Mouse (Mus musculus) cerebellum, adult 2 months (tissue): Measurements from ENCODE around the gene H60b.

ENCODE experiments used
- CTCF ChIP-seq: fragments of 200-500 bp; IDR thresholded peaks from 2 replicates; pipeline ENCODE4 v1.5.1; 2011; ENCODE audit warnings: low read depth, mild to moderate bottlenecking, control low read depth, low read length, moderate library complexity, borderline replicate concordance; ENCODE audit not compliant: insufficient read depth
- POLR2A ChIP-seq: fragments of 200-500 bp; IDR thresholded peaks from 2 replicates; pipeline ENCODE4 v1.6.1; 2011; ENCODE audit warnings: low read length, control low read depth, borderline replicate concordance; ENCODE audit not compliant: insufficient read depth

- TF ChIP-seq CTCF: no peak
- TF ChIP-seq POLR2A: no peak
Measured at GRCm38 (mm10) chr10:22297766-22298461, 139.5 kb downstream of the H60b start.
